Mouse (Mus musculus): ENCODE data around the gene Ugdh.

DNA sequence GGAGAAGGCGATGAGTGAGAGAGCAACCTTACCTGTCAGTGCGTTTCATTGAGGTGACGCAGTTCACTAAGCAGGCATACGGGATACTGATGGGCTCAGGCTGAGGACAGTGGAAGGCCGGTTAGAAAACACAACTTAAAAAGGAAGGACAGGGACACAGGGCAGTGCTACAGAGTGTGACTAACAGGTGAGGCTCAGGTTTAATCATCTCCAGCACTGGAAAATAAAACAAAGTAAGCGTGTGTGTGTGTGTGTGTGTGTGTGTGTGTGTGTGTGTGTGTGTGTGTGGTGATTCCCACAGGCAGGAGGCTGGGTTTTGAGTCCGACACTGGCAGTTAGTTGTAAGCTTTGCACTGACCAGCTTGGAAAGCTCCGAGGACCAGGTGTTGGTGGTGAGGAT lies 12.9 kb downstream of the Ugdh start:
- TF ChIP-seq CTCF (IDR thresholded peaks at IDR 0.05; ENCODE audit: borderline replicate concordance, extremely low read depth, insufficient read depth, insufficient read length), result no peak
- TF ChIP-seq POLR2A (IDR thresholded peaks at IDR 0.05; ENCODE audit: borderline replicate concordance, extremely low read depth, insufficient read depth, insufficient read length, poor library complexity, severe bottlenecking), result no peak
